Mouse (Mus musculus) hindbrain, postnatal 0 days (tissue): ENCODE measurements around the gene Serpinf2. TPM values are rescaled to one million over a fixed set of nuclear protein-coding genes. Genes with fewer than 3 reads are reported as not detected.

Experiments
- ATAC-seq: fragments of 200-750 bp; cut with Nextera tagmentation; 2 replicates; pipeline ENCODE4 v1.8.0; 2017; ENCODE audit warnings: mild to moderate bottlenecking, moderate TSS enrichment, moderate library complexity
- DNase-seq: peaks from one replicate; pipeline ENCODE4 v3.0.0-alpha.2; 2015; ENCODE audit warnings: low spot score
- H3K27ac ChIP-seq: fragments of 300-500 bp; sonication (generic); 2 replicates; pipeline ENCODE4 v1.5.1; 2014; ENCODE audit warnings: mild to moderate bottlenecking
- H3K27me3 ChIP-seq: fragments of 300-500 bp; sonication (generic); 2 replicates; pipeline ENCODE4 v1.6.1; 2014; ENCODE audit warnings: low read length, mixed read lengths; ENCODE audit not compliant: insufficient read depth
- H3K36me3 ChIP-seq: fragments of 300-500 bp; sonication (generic); 2 replicates; pipeline ENCODE4 v1.6.1; 2014; ENCODE audit warnings: low read length, mixed read lengths; ENCODE audit not compliant: insufficient read depth
- H3K4me1 ChIP-seq: fragments of 300-500 bp; sonication (generic); 2 replicates; pipeline ENCODE4 v1.6.1; 2014; ENCODE audit warnings: antibody characterized with exemption, low read length, mixed read lengths; ENCODE audit not compliant: insufficient read depth
- H3K4me2 ChIP-seq: fragments of 300-500 bp; sonication (generic); 2 replicates; pipeline ENCODE4 v1.6.1; 2014; ENCODE audit warnings: low read depth, mild to moderate bottlenecking, low read length, moderate library complexity, mixed read lengths
- H3K4me3 ChIP-seq: fragments of 300-500 bp; sonication (generic); 2 replicates; pipeline ENCODE4 v1.5.1; 2014; ENCODE audit warnings: low read length
- H3K9ac ChIP-seq: fragments of 300-500 bp; sonication (generic); replicated peaks from 2 replicates; pipeline ENCODE4 v1.6.1; 2014; ENCODE audit warnings: mild to moderate bottlenecking, low read length, moderate library complexity, mixed read lengths
- H3K9me3 ChIP-seq: fragments of 300-500 bp; sonication (generic); 2 replicates; pipeline ENCODE4 v1.6.1; 2016; ENCODE audit warnings: low read length, mixed read lengths
- CTCF ChIP-seq: IDR thresholded peaks from 2 replicates; pipeline ENCODE4 v1.5.1; 2016; ENCODE audit warnings: antibody characterized with exemption, control low read depth, low read depth
- WGBS: fragments of 180-500 bp; shearing (Covaris S2); extraction: QIAGEN DNeasy Blood & Tissue Kit; methylation state at CpG from one replicate; pipeline ENCODE4 v1.1.7; 2014; 5-methylcytosine and 5-hydroxymethylcytosine counted together
- polyA plus RNA-seq: library from polyadenylated mRNA; unstranded; fragments of >200 nt; fragmentation: Nextera tagmentation; extraction: Ambion mirVana; gene quantifications from 2 replicates; pipeline ENCODE4 v1.2.1, GENCODE M21; 2015
- total RNA-seq: library from RNA; depleted of rRNA; stranded (reverse); fragments of >200 nt; gene quantifications from 2 replicates; pipeline ENCODE4 v1.2.3, GENCODE M21; 2014

Serpinf2 gene
- total and polyA plus RNA-seq, 2 experiments from 2014 or later: 0.05 TPM; not detected in 1

GRCm38 (mm10) chr11:75409679-75410575, 29.5 kb downstream of the Serpinf2 start:
- WGBS: 72% methylated on average over 17 of the region's 17 CpGs
- H3K9ac ChIP-seq: no peak overlapping the region
- ATAC-seq (no peak), DNase-seq (no peak)
- no peaks in the 10 kb centered on the region for H3K4me1 ChIP-seq
- H3K4me2 ChIP-seq: no peak overlapping the region
- no peak for TF ChIP-seq CTCF
- H3K36me3 ChIP-seq: no peaks in the 10 kb centered on the region
- H3K9me3 ChIP-seq: no peaks in the 10 kb centered on the region
- H3K27ac ChIP-seq: no peak overlapping the region
- no peaks in the 10 kb centered on the region for H3K27me3 ChIP-seq
- no peak overlapping the region for H3K4me3 ChIP-seq

- no peak overlapping the region for H3K9ac ChIP-seq
- no peak overlapping the region for H3K27ac ChIP-seq
- H3K9me3 ChIP-seq: no peaks in the 10 kb centered on the region
- H3K4me2 ChIP-seq: no peak overlapping the region
- no peak overlapping the region for H3K4me3 ChIP-seq
- WGBS: 44% methylated on average over 3 of the region's 3 CpGs
- TF ChIP-seq CTCF: peak; percentile 65
- no peaks in the 10 kb centered on the region for H3K27me3 ChIP-seq
- no peaks in the 10 kb centered on the region for H3K4me1 ChIP-seq
- DNase-seq (no peak), ATAC-seq (no peak)
- H3K36me3 ChIP-seq: no peaks in the 10 kb centered on the region
These were observed 32.5 kb downstream of the Serpinf2 start for GRCm38 (mm10) chr11:75406865-75407264.

GRCm38 (mm10) chr11:75406104-75406503, 33.3 kb downstream of the Serpinf2 start:
- no peak for ATAC-seq
- Histone ChIP-seq H3K4me2 (no peak overlapping the region), H3K9me3 (no peaks in the 10 kb centered on the region), H3K4me1 (no peaks in the 10 kb centered on the region), H3K36me3 (no peaks in the 10 kb centered on the region), H3K27me3 (no peaks in the 10 kb centered on the region), H3K27ac (no peak overlapping the region), H3K9ac (no peak overlapping the region), H3K4me3 (no peak overlapping the region)
- no peak for TF ChIP-seq CTCF
- 63% methylated on average over 4 of the region's 4 CpGs for WGBS
- no peak for DNase-seq

- no peak for TF ChIP-seq CTCF
- H3K4me3 ChIP-seq: no peak overlapping the region
- no peaks in the 10 kb centered on the region for H3K9me3 ChIP-seq
- no peaks in the 10 kb centered on the region for H3K4me1 ChIP-seq
- no peak overlapping the region for H3K4me2 ChIP-seq
- H3K27ac ChIP-seq: no peak overlapping the region
- ATAC-seq: no peak
- H3K9ac ChIP-seq: no peak overlapping the region
- H3K27me3 ChIP-seq: no peaks in the 10 kb centered on the region
- DNase-seq: no peak
- no peaks in the 10 kb centered on the region for H3K36me3 ChIP-seq
- 92% methylated on average over 6 of the region's 6 CpGs for WGBS
These were observed 34.6 kb downstream of the Serpinf2 start for GRCm38 (mm10) chr11:75404801-75405200.

GRCm38 (mm10) chr11:75403301-75404052, 35.9 kb downstream of the Serpinf2 start:
- TF ChIP-seq CTCF: no peak
- DNase-seq (no peak), ATAC-seq (no peak)
- Histone ChIP-seq H3K4me1 (no peaks in the 10 kb centered on the region), H3K9ac (no peak overlapping the region), H3K4me3 (no peak overlapping the region), H3K9me3 (no peaks in the 10 kb centered on the region), H3K27me3 (no peaks in the 10 kb centered on the region), H3K4me2 (no peak overlapping the region), H3K36me3 (no peaks in the 10 kb centered on the region), H3K27ac (no peak overlapping the region)
- 80% methylated on average over 6 of the region's 6 CpGs for WGBS

- peak; percentile 92 for ATAC-seq
- H3K4me2 ChIP-seq: no peak overlapping the region
- H3K9ac ChIP-seq: no peak overlapping the region; the same call in 1 of the 2 replicates
- H3K27ac ChIP-seq: no peak overlapping the region
- peak; percentile 89 for DNase-seq
- H3K4me1 ChIP-seq: no peaks in the 10 kb centered on the region
- no peaks in the 10 kb centered on the region for H3K27me3 ChIP-seq
- no peak overlapping the region for H3K4me3 ChIP-seq
- no peaks in the 10 kb centered on the region for H3K36me3 ChIP-seq
- peak; percentile 89 for TF ChIP-seq CTCF
- 51% methylated on average over 5 of the region's 5 CpGs for WGBS
- H3K9me3 ChIP-seq: no peaks in the 10 kb centered on the region
These were observed 37.1 kb downstream of the Serpinf2 start for GRCm38 (mm10) chr11:75402271-75402690.
